Mouse (Mus musculus) megakaryocyte, embryonic 14.5 days (primary cell): ENCODE measurements around the gene Bach2.

Experiments used
- FLI1 ChIP-seq: IDR thresholded peaks from 2 replicates; pipeline ENCODE4 v1.6.1; 2012; ENCODE audit warnings: low read length, inconsistent platforms, mixed read lengths
- GATA1 ChIP-seq: IDR thresholded peaks from 3 replicates; pipeline ENCODE4 v1.6.1; 2012; ENCODE audit warnings: mixed read lengths, low read length, inconsistent platforms, borderline replicate concordance

- TF ChIP-seq GATA1 = no peak
- TF ChIP-seq FLI1 = no peak
These were observed 20.2 kb upstream of the Bach2 start for GRCm38 (mm10) chr4:32218371-32218770.
